Mouse (Mus musculus) C2C12 (cell line): Measurements from ENCODE around the gene Pex11a.

ENCODE experiments used
- CEBPB ChIP-seq: IDR thresholded peaks from one replicate; pipeline ENCODE4 v1.6.1; 2011; ENCODE audit warnings: low read depth, mild to moderate bottlenecking, control low read depth, moderate library complexity
- CTCF ChIP-seq: IDR thresholded peaks from one replicate; pipeline ENCODE4 v1.5.1; 2011; ENCODE audit not compliant: control insufficient read depth, insufficient read depth, insufficient read length
- MAX ChIP-seq: IDR thresholded peaks from one replicate; pipeline ENCODE4 v1.6.1; 2011; ENCODE audit warnings: mild to moderate bottlenecking, control low read depth
- MYOD1 ChIP-seq: IDR thresholded peaks from one replicate; pipeline ENCODE4 v1.6.1; 2011; ENCODE audit warnings: low read depth; ENCODE audit not compliant: control insufficient read depth, insufficient read length
- MYOG ChIP-seq: IDR thresholded peaks from one replicate; pipeline ENCODE4 v1.6.1; 2011; ENCODE audit not compliant: control insufficient read depth, insufficient read length; ENCODE audit errors: extremely low read depth
- USF1 ChIP-seq: IDR thresholded peaks from one replicate; pipeline ENCODE4 v1.6.1; 2011; ENCODE audit warnings: low read depth, mild to moderate bottlenecking, control low read depth, moderate library complexity

GRCm38 (mm10) chr7:79729743-79730370 is 13.1 kb downstream of the Pex11a start:
- TF ChIP-seq MYOD1 (no peak), CTCF (peak; percentile 21), CEBPB (no peak), USF1 (no peak), MAX (no peak), MYOG (no peak)
